Mouse (Mus musculus) forebrain, embryonic 11.5 days (tissue): ENCODE data around the gene Gab1. TPM values are rescaled to one million over a fixed set of nuclear protein-coding genes. Genes with fewer than 3 reads are reported as not detected.
A peak's percentile ranks its signal among the peaks of the same experiment; 100 is the strongest.

Experiments used
- ATAC-seq: fragments of 200-750 bp; cut with Nextera tagmentation; replicated peaks from 2 replicates; pipeline ENCODE4 v1.8.0; 2017; ENCODE audit warnings: moderate TSS enrichment; ENCODE audit not compliant: low FRiP score
- DNase-seq: peaks from one replicate; pipeline ENCODE4 v3.0.0-alpha.2; 2017; ENCODE audit warnings: low spot score
- H3K27ac ChIP-seq: fragments of 300-500 bp; sonication (generic); 2 replicates; pipeline ENCODE4 v1.5.1; 2014; ENCODE audit warnings: low read depth, low read length
- H3K27me3 ChIP-seq: fragments of 300-500 bp; sonication (generic); 2 replicates; pipeline ENCODE4 v1.6.1; 2014; ENCODE audit warnings: mild to moderate bottlenecking, low read length, mixed read lengths; ENCODE audit not compliant: control insufficient read depth, insufficient read depth
- H3K36me3 ChIP-seq: fragments of 300-500 bp; sonication (generic); 2 replicates; pipeline ENCODE4 v1.6.1; 2014; ENCODE audit warnings: mild to moderate bottlenecking, low read length, moderate library complexity, mixed read lengths; ENCODE audit not compliant: control insufficient read depth, insufficient read depth
- H3K4me1 ChIP-seq: fragments of 300-500 bp; sonication (generic); replicated peaks from 2 replicates; pipeline ENCODE4 v1.6.1; 2014; ENCODE audit warnings: low read length, mixed read lengths; ENCODE audit not compliant: control insufficient read depth, insufficient read depth
- H3K4me2 ChIP-seq: fragments of 300-500 bp; sonication (generic); 2 replicates; pipeline ENCODE4 v1.6.1; 2014; ENCODE audit warnings: low read depth, mild to moderate bottlenecking, low read length, moderate library complexity, mixed read lengths; ENCODE audit not compliant: severe bottlenecking
- H3K4me3 ChIP-seq: fragments of 300-500 bp; sonication (generic); 2 replicates; pipeline ENCODE4 v1.5.1; 2014; ENCODE audit warnings: low read depth, low read length
- H3K9ac ChIP-seq: fragments of 300-500 bp; sonication (generic); 2 replicates; pipeline ENCODE4 v1.6.1; 2014; ENCODE audit warnings: low read length
- H3K9me3 ChIP-seq: fragments of 300-500 bp; sonication (generic); 2 replicates; pipeline ENCODE4 v1.6.1; 2016; ENCODE audit warnings: low read length, mixed read lengths; ENCODE audit not compliant: control insufficient read depth
- WGBS: fragments of 180-500 bp; shearing (Covaris S2); extraction: QIAGEN DNeasy Blood & Tissue Kit; methylation state at CpG from one replicate; pipeline ENCODE4 v1.1.7; 2014; 5-methylcytosine and 5-hydroxymethylcytosine counted together
- polyA plus RNA-seq: library from polyadenylated mRNA; unstranded; fragments of >200 nt; fragmentation: Nextera tagmentation; extraction: Ambion mirVana; gene quantifications from 2 replicates; pipeline ENCODE4 v1.2.1, GENCODE M21; 2014

Gene Gab1
- polyA plus RNA-seq, 1 experiment from 2014 or later, result 19.1 TPM

- H3K4me1 ChIP-seq, result 0 out of 2 replicates have a peak, but pooled peaks cover 2% of the 10 kb centered on the region
- H3K27ac ChIP-seq, result no peak overlapping the region
- ATAC-seq (0 out of 2 replicates have a peak, but pooled peaks have one; percentile 5), DNase-seq (no peak)
- no peak overlapping the region for H3K9ac ChIP-seq
- no peak overlapping the region for H3K4me3 ChIP-seq
- H3K4me2 ChIP-seq, result no peak overlapping the region
- WGBS, result 74% methylated on average over 6 of the region's 6 CpGs
- no peaks in the 10 kb centered on the region for H3K27me3 ChIP-seq
- H3K36me3 ChIP-seq, result no peaks in the 10 kb centered on the region
- H3K9me3 ChIP-seq, result no peaks in the 10 kb centered on the region
Observed at GRCm38 (mm10) chr8:80856606-80857005, 23.7 kb downstream of the Gab1 start.

DNA sequence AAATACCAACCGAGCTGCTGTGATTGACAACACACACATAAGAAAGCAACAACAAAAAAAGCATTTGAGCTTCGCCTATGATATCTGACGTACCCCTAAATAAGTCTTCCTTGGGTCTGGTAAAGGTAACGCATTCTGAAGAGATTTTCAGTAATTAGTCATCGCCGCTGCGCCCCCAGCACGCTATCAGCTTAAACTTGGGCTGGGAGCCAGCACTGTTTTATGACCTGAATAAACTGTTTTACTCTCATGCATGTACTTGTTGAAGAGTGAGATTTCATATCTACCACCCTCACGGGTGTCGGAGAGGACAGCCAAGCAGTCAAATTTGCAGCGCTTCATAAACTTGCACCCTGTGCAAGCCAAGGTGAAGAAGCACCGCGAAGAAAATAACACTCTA is 26.7 kb downstream of the Gab1 start:
- H3K36me3 ChIP-seq, result no peaks in the 10 kb centered on the region
- 91% methylated on average over 13 of the region's 13 CpGs for WGBS
- no peak for ATAC-seq

GRCm38 (mm10) chr8:80853208-80853607 is 27.1 kb downstream of the Gab1 start:
- H3K27ac ChIP-seq, result no peak overlapping the region
- H3K9me3 ChIP-seq, result no peaks in the 10 kb centered on the region
- no peaks in the 10 kb centered on the region for H3K27me3 ChIP-seq
- ATAC-seq, result no peak
- H3K36me3 ChIP-seq, result no peaks in the 10 kb centered on the region
- 0 out of 2 replicates have a peak, but pooled peaks cover 2% of the 10 kb centered on the region for H3K4me1 ChIP-seq
- H3K4me3 ChIP-seq, result no peak overlapping the region
- H3K9ac ChIP-seq, result no peak overlapping the region
- H3K4me2 ChIP-seq, result no peak overlapping the region
- DNase-seq, result no peak
- WGBS, result 88% methylated on average over 6 of the region's 6 CpGs

More for the DNA sequence above, 26.7 kb downstream of the Gab1 start:
- Histone ChIP-seq H3K9ac (no peak overlapping the region), H3K4me2 (no peak overlapping the region), H3K27ac (no peak overlapping the region), H3K9me3 (no peaks in the 10 kb centered on the region), H3K4me3 (no peak overlapping the region), H3K27me3 (no peaks in the 10 kb centered on the region), H3K4me1 (0 out of 2 replicates have a peak, but pooled peaks cover 2% of the 10 kb centered on the region)
- no peak for DNase-seq

GRCm38 (mm10) chr8:80852412-80853165 is 27.7 kb downstream of the Gab1 start:
- WGBS, result 82% methylated on average over 9 of the region's 9 CpGs
- Histone ChIP-seq H3K4me3 (no peak overlapping the region), H3K27me3 (no peaks in the 10 kb centered on the region), H3K4me2 (no peak overlapping the region), H3K9ac (no peak overlapping the region), H3K9me3 (no peaks in the 10 kb centered on the region), H3K27ac (no peak overlapping the region), H3K4me1 (0 out of 2 replicates have a peak, but pooled peaks cover 2% of the 10 kb centered on the region), H3K36me3 (no peaks in the 10 kb centered on the region)
- DNase-seq (no peak), ATAC-seq (no peak)

DNA sequence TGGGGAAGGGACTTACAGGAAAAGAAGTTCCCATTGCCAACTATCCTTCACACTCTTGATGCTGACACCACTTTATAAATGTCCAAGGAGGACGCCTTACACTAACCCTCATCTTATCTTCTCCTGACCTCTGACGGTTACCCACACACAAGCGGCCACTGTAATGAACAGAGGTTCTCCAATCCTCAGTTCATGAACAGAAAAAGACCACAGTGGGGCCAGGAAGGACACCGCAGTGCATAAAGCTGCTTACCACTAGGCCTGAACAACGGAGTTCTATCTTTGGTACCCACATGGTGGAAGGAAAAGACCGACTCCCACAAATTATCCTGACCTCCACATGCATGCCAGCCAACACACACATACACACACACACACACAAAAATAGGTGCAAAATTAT is 28.7 kb downstream of the Gab1 start:
- H3K4me1 ChIP-seq, result 0 out of 2 replicates have a peak, but pooled peaks cover 1% of the 10 kb centered on the region
- H3K4me3 ChIP-seq, result no peak overlapping the region
- H3K27me3 ChIP-seq, result no peaks in the 10 kb centered on the region
- ATAC-seq (no peak), DNase-seq (no peak)
- no peak overlapping the region for H3K9ac ChIP-seq
- no peak overlapping the region for H3K27ac ChIP-seq
- H3K9me3 ChIP-seq, result no peaks in the 10 kb centered on the region
- no peaks in the 10 kb centered on the region for H3K36me3 ChIP-seq
- 91% methylated on average over 6 of the region's 6 CpGs for whole genome bisulfite sequencing
- no peak overlapping the region for H3K4me2 ChIP-seq

GRCm38 (mm10) chr8:80850013-80850412 is 30.3 kb downstream of the Gab1 start:
- no peaks in the 10 kb centered on the region for H3K36me3 ChIP-seq
- H3K27me3 ChIP-seq, result no peaks in the 10 kb centered on the region
- no peak for ATAC-seq
- no peak for DNase-seq
- no peaks in the 10 kb centered on the region for H3K9me3 ChIP-seq
- H3K4me1 ChIP-seq, result no peaks in the 10 kb centered on the region
- H3K9ac ChIP-seq, result no peak overlapping the region
- no peak overlapping the region for H3K27ac ChIP-seq
- WGBS, result 90% methylated on average over 4 of the region's 4 CpGs
- no peak overlapping the region for H3K4me3 ChIP-seq
- no peak overlapping the region for H3K4me2 ChIP-seq

DNA sequence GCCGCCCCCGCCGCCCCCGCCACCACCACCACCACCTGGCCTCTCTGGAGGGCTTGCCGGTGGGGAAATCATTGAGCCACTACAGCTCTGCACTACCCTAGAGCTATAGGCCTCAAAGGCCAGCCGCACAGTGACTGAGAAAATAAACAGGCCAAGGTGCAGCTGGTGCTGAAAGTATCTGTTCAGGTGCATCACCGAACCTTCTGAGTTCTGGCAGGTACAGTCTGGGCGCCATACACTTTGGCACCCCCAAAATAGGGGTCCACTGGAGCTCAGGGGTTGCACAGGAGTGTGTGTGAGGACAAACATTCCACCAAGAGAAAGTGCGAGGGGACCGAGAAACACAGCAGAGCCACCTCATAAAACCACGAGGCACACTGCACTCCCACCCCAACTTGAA is 31.7 kb downstream of the Gab1 start:
- Histone ChIP-seq H3K4me1 (no peaks in the 10 kb centered on the region), H3K27ac (no peak overlapping the region), H3K4me3 (no peak overlapping the region), H3K4me2 (no peak overlapping the region), H3K9ac (no peak overlapping the region), H3K36me3 (no peaks in the 10 kb centered on the region), H3K9me3 (no peaks in the 10 kb centered on the region), H3K27me3 (no peaks in the 10 kb centered on the region)
- ATAC-seq (no peak), DNase-seq (no peak)
- 83% methylated on average over 11 of the region's 11 CpGs for WGBS

GRCm38 (mm10) chr8:80847912-80848311 is 32.4 kb downstream of the Gab1 start:
- H3K9me3 ChIP-seq, result no peaks in the 10 kb centered on the region
- 92% methylated on average over 9 of the region's 9 CpGs for WGBS
- no peak for ATAC-seq
- H3K4me2 ChIP-seq, result no peak overlapping the region
- DNase-seq, result no peak
- H3K27ac ChIP-seq, result no peak overlapping the region
- no peaks in the 10 kb centered on the region for H3K36me3 ChIP-seq
- no peak overlapping the region for H3K9ac ChIP-seq
- no peaks in the 10 kb centered on the region for H3K27me3 ChIP-seq
- no peak overlapping the region for H3K4me3 ChIP-seq
- H3K4me1 ChIP-seq, result no peaks in the 10 kb centered on the region

DNA sequence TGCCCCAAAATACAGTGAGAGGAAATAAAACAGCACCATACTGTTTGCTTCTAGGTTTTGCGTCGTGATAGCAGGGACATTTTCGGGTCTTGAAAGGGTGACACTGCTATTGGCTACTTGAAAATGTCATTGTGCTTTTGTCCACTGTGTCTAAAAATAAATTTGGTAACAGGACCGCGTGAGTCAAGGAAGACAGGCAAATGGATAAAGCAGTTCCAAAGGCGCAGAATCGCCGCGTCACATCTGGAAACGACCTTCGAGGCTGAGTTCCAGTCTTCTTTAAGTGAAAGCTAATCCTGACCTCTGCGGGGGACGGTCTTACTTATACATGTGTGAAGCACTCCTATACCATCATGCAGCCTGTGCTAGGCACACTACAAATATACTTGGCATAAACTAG is 35.0 kb downstream of the Gab1 start:
- H3K27me3 ChIP-seq, result no peaks in the 10 kb centered on the region
- H3K4me2 ChIP-seq, result no peak overlapping the region
- ATAC-seq (no peak), DNase-seq (no peak)
- no peaks in the 10 kb centered on the region for H3K36me3 ChIP-seq
- H3K9ac ChIP-seq, result no peak overlapping the region
- 91% methylated on average over 13 of the region's 13 CpGs for WGBS
- no peaks in the 10 kb centered on the region for H3K9me3 ChIP-seq
- H3K4me3 ChIP-seq, result no peak overlapping the region
- no peak overlapping the region for H3K27ac ChIP-seq
- H3K4me1 ChIP-seq, result no peaks in the 10 kb centered on the region
